In genomic region chr7:125606265-125607164, GRCm38 (mm10) we compare ENCODE assay signal across 21 mouse cellular contexts. TPM values are rescaled to one million over a fixed set of nuclear protein-coding genes. Genes with fewer than 3 reads are reported as not detected.
DNase-seq lines count a peak whose midpoint lies in the region; TF ChIP-seq lines count a peak whose summit lies in the region.
"Had no signal": no experiment of that assay in that cellular context is flagged by ENCODE, and none has a peak within 500 bp of the region (broad histone marks: within the 10 kb centered on the region; RNA-seq: fewer than 3 reads in every experiment).

No protein-coding gene starts in this region.

- TF ChIP-seq CTCF in lung, adult 2 months (IDR thresholded peaks at IDR 0.05; ENCODE audit: insufficient read depth, low read length) = no peak
- no peak for TF ChIP-seq CTCF in spleen, adult 2 months (IDR thresholded peaks at IDR 0.05; ENCODE audit: extremely low read depth, insufficient read depth, insufficient read length, insufficient replicate concordance)
- no peak for TF ChIP-seq CTCF in MEL (IDR thresholded peaks at IDR 0.05 in 2 of 3, conservative IDR thresholded peaks at IDR 0.05 in 1 of 3; ENCODE audit: control insufficient read depth in 1 of 3, insufficient read depth in 1 of 3, low read depth in 2 of 3, low read length in 3 of 3, poor library complexity in 1 of 3, severe bottlenecking in 1 of 3)

- DNase-seq in lung, adult 2 months = peak; percentile 26
- no peak for DNase-seq in lung, postnatal 25 days (ENCODE audit: low spot score)
- no peak for DNase-seq in spleen, adult 2 months (ENCODE audit: low read depth in 1 of 2, low spot score in 2 of 2)
- DNase-seq in spleen, postnatal 36 days (ENCODE audit: low spot score in 2 of 2) = no peak
- no peak for DNase-seq in MEL (ENCODE audit: low read depth, low spot score)
- DNase-seq in lung, postnatal 36 days = peak; percentile 59
- DNase-seq in frontal cortex, postnatal 10 days (ENCODE audit: low spot score in 2 of 2) = no peak
- no peak for DNase-seq in gastrocnemius, postnatal 14 days
- DNase-seq: adrenal gland, postnatal 10 days; cerebellum, adult 2 months; cerebellum, postnatal 25 days; forebrain, postnatal 0 days; kidney, adult 11 months; kidney, postnatal 36 days had no signal

- no peak overlapping the region for H3K4me3 ChIP-seq in lung, adult 2 months (replicated peaks; ENCODE audit: extremely low read depth, low read depth, low read length)
- peak overlapping the region; percentile 75 for H3K4me3 ChIP-seq in spleen, adult 2 months (ENCODE audit: extremely low read depth, insufficient read depth, insufficient read length)
- no peak overlapping the region for H3K4me3 ChIP-seq in MEL (ENCODE audit: control insufficient read depth in 1 of 2, insufficient read depth in 1 of 2, low read depth in 2 of 2, low read length in 2 of 2)
- H3K4me3 ChIP-seq: embryonic facial prominence, embryonic 12.5 days; heart, embryonic 10.5 days; hindbrain, embryonic 12.5 days; kidney, embryonic 15.5 days; midbrain, embryonic 12.5 days had no signal

- H3K9me3 ChIP-seq in MEL (replicated peaks; ENCODE audit: insufficient read depth, low read length) = no peaks in the 10 kb centered on the region
- H3K9me3 ChIP-seq: heart, embryonic 10.5 days; kidney, embryonic 15.5 days; midbrain, embryonic 12.5 days had no signal

- WGBS in lung, adult 2 months = 72% methylated on average over 2 of the region's 2 CpGs
- 32% methylated on average over 2 of the region's 2 CpGs for WGBS in spleen, adult 2 months

- TF ChIP-seq RAD21 in MEL (IDR thresholded peaks at IDR 0.05; ENCODE audit: low read depth, low read length) = peak; percentile 10

- H3K36me3 ChIP-seq in spleen, adult 2 months (ENCODE audit: control insufficient read depth, insufficient read depth, low read length) = peaks cover 14% of the 10 kb centered on the region
- H3K36me3 ChIP-seq in MEL (ENCODE audit: control insufficient read depth in 1 of 2, insufficient read depth in 2 of 2, low read length in 2 of 2) = no peaks in the 10 kb centered on the region
- H3K36me3 ChIP-seq: embryonic facial prominence, embryonic 12.5 days; heart, embryonic 10.5 days; hindbrain, embryonic 12.5 days; kidney, embryonic 15.5 days; midbrain, embryonic 12.5 days had no signal

- no peak for TF ChIP-seq EP300 in MEL (IDR thresholded peaks at IDR 0.05; ENCODE audit: low read depth in 1 of 2, low read length in 2 of 2)

- no peaks in the 10 kb centered on the region for H3K27me3 ChIP-seq in spleen, adult 2 months (ENCODE audit: control insufficient read depth, insufficient read depth, low read length)
- no peaks in the 10 kb centered on the region for H3K27me3 ChIP-seq in MEL (ENCODE audit: control insufficient read depth in 1 of 2, insufficient read depth in 2 of 2, low read length in 2 of 2)
- H3K27me3 ChIP-seq: embryonic facial prominence, embryonic 12.5 days; hindbrain, embryonic 12.5 days; kidney, embryonic 15.5 days had no signal

- TF ChIP-seq POLR2A in lung, adult 2 months (IDR thresholded peaks at IDR 0.05; ENCODE audit: borderline replicate concordance, extremely low read depth, low read depth, low read length) = no peak
- no peak for TF ChIP-seq POLR2A in spleen, adult 2 months (IDR thresholded peaks at IDR 0.05; ENCODE audit: low read depth, low read length)
- TF ChIP-seq POLR2A in MEL (IDR thresholded peaks at IDR 0.05; ENCODE audit: control insufficient read depth in 1 of 2, insufficient read depth in 1 of 2, low read depth in 1 of 2, low read length in 2 of 2, poor library complexity in 1 of 2) = no peak

- H3K79me2 ChIP-seq in MEL (ENCODE audit: control insufficient read depth, insufficient read depth, low read length, poor library complexity) = no peaks in the 10 kb centered on the region

- intact Hi-C loops in gastrocnemius, postnatal 14 days (cut with DNase I; ENCODE audit: low total_unique reads) = no loop called here

- H3K9ac ChIP-seq in MEL (ENCODE audit: control insufficient read depth, low read depth, low read length, poor library complexity, severe bottlenecking) = no peak overlapping the region
- H3K9ac ChIP-seq: embryonic facial prominence, embryonic 12.5 days; forebrain, postnatal 0 days; hindbrain, embryonic 12.5 days; kidney, embryonic 15.5 days; liver, embryonic 14.5 days; midbrain, embryonic 12.5 days had no signal

- H3K27ac ChIP-seq in spleen, adult 2 months (ENCODE audit: insufficient read depth, low read length) = peak overlapping the region; percentile 97
- H3K27ac ChIP-seq in MEL (ENCODE audit: control insufficient read depth, low read depth, low read length) = no peak overlapping the region
- H3K27ac ChIP-seq: embryonic facial prominence, embryonic 12.5 days; heart, embryonic 10.5 days; hindbrain, embryonic 12.5 days; kidney, embryonic 15.5 days; liver, embryonic 14.5 days; macrophage; midbrain, embryonic 12.5 days had no signal

- peaks cover 3% of the 10 kb centered on the region for H3K4me1 ChIP-seq in lung, adult 2 months (ENCODE audit: control insufficient read depth, insufficient read depth, low read length)
- peaks cover 15% of the 10 kb centered on the region; the same call in 1 of the 2 replicates for H3K4me1 ChIP-seq in spleen, adult 2 months (ENCODE audit: control insufficient read depth, insufficient read depth, insufficient read length)
- no peaks in the 10 kb centered on the region; a peak in 1 of 4 replicates for H3K4me1 ChIP-seq in MEL (ENCODE audit: control insufficient read depth in 1 of 2, insufficient read depth in 2 of 2, low read length in 2 of 2)
- H3K4me1 ChIP-seq: embryonic facial prominence, embryonic 12.5 days; hindbrain, embryonic 12.5 days; kidney, embryonic 15.5 days; midbrain, embryonic 12.5 days had no signal

TF ChIP-seq in MEL, 35 proteins besides CTCF, POLR2A, EP300 and RAD21:
- TF ChIP-seq ZMIZ1 (IDR thresholded peaks at IDR 0.05; ENCODE audit: low read depth, low read length) (no peak), USF1 (IDR thresholded peaks at IDR 0.05; ENCODE audit: low read depth, low read length) (no peak), ZC3H11A (IDR thresholded peaks at IDR 0.05; ENCODE audit: low read depth, low read length) (no peak), NRF1 (IDR thresholded peaks at IDR 0.05; ENCODE audit: insufficient read depth, low read depth, low read length, poor library complexity, severe bottlenecking) (no peak), UBTF (IDR thresholded peaks at IDR 0.05; ENCODE audit: borderline replicate concordance, insufficient read depth, low read depth, low read length) (no peak), E2F4 (IDR thresholded peaks at IDR 0.05; ENCODE audit: borderline replicate concordance, low read depth, low read length) (no peak), MAZ (IDR thresholded peaks at IDR 0.05; ENCODE audit: low read depth, low read length) (no peak), SMC3 (IDR thresholded peaks at IDR 0.05; ENCODE audit: low read depth, low read length) (no peak), POLR2AphosphoS5 (IDR thresholded peaks at IDR 0.05; ENCODE audit: borderline replicate concordance, low read depth, low read length) (no peak), KAT2A (conservative IDR thresholded peaks at IDR 0.05; ENCODE audit: low read depth, low read length) (no peak), MAFK (IDR thresholded peaks at IDR 0.05; ENCODE audit: borderline replicate concordance, low read depth, low read length) (no peak), HCFC1 (IDR thresholded peaks at IDR 0.05; ENCODE audit: low read depth, low read length) (no peak), ELF1 (IDR thresholded peaks at IDR 0.05; ENCODE audit: low read depth, low read length) (no peak), ZKSCAN1 (IDR thresholded peaks at IDR 0.05; ENCODE audit: low read depth, low read length) (no peak), MYB (IDR thresholded peaks at IDR 0.05; ENCODE audit: low read depth, low read length) (no peak), ETS1 (IDR thresholded peaks at IDR 0.05; ENCODE audit: low read depth, low read length) (no peak), POLR2AphosphoS2 (IDR thresholded peaks at IDR 0.05; ENCODE audit: low read length) (no peak), MEF2A (IDR thresholded peaks at IDR 0.05; ENCODE audit: extremely low read depth, insufficient replicate concordance, low read depth, low read length, poor library complexity, severe bottlenecking) (no peak), JUND (IDR thresholded peaks at IDR 0.05; ENCODE audit: low read depth, low read length) (no peak)
TF ChIP-seq in MEL: peak in this region for 0.

RNA-seq across cellular contexts. Expression of gene Il21r, which starts 3.3 kb away (rescaled TPM):
- polyA plus RNA-seq in lung, adult 2 months (2012; rRNA removed) = 7.6 and 8.8 TPM in 2 replicates
- 138 and 180 TPM in 2 replicates for polyA plus RNA-seq in spleen, adult 2 months (2012; rRNA removed)
- not detected in 2 replicates for total RNA-seq in MEL (2012; rRNA removed)
- under 1 TPM in 1 of 2 experiments, not detected in 1; 0.06 TPM for polyA plus RNA-seq in MEL (2012; ENCODE audit: insufficient read depth in 1 of 2, insufficient read length in 2 of 2, low read depth in 1 of 2, low replicate concordance in 2 of 2, missing spikeins in 1 of 2)
- total RNA-seq in gastrocnemius, postnatal 14 days (2021) = under 1 TPM; 0.09 to 0.10 TPM

RNA-seq across cellular contexts. Expression of gene Il4ra, which starts 54.6 kb away (rescaled TPM):
- polyA plus RNA-seq in lung, adult 2 months (2012; rRNA removed) = 75.3 and 85.2 TPM in 2 replicates
- 83.4 and 91.5 TPM in 2 replicates for polyA plus RNA-seq in spleen, adult 2 months (2012; rRNA removed)
- 2.9 and 3.6 TPM in 2 replicates for total RNA-seq in MEL (2012; rRNA removed)
- polyA plus RNA-seq in MEL (2012; ENCODE audit: insufficient read depth in 1 of 2, insufficient read length in 2 of 2, low read depth in 1 of 2, low replicate concordance in 2 of 2, missing spikeins in 1 of 2) = 1 to 10 TPM in 1 of 2 experiments, not detected in 1; 5.0 TPM
- 1 to 10 TPM; 9.4 to 9.5 TPM for total RNA-seq in gastrocnemius, postnatal 14 days (2021)

Comparison
In these comparisons a context has a peak if more than half of its experiments do, and no peak if none do; other contexts are left out.
1. DNase-seq: peak in lung, adult 2 months (single experiment) and lung, postnatal 36 days (single experiment); none in lung, postnatal 25 days (single experiment), spleen, adult 2 months (0 of 2), spleen, postnatal 36 days (0 of 2), MEL (single experiment), frontal cortex, postnatal 10 days (0 of 2) and gastrocnemius, postnatal 14 days (single experiment).
2. RNA of gene Il21r, which starts 3.3 kb away (polyA plus RNA-seq): 138 to 180 TPM in spleen, adult 2 months; 7.6 to 8.8 TPM in lung, adult 2 months and 0.06 TPM in MEL; every median in the first group is over 10 times any median in the second.
3. RNA of gene Il4ra, which starts 54.6 kb away (polyA plus RNA-seq): 75.3 to 85.2 TPM in lung, adult 2 months and 83.4 to 91.5 TPM in spleen, adult 2 months; 5.0 TPM in MEL; every median in the first group is over 10 times any median in the second.